Mouse (Mus musculus): ENCODE data around the gene Smr2.
"Not testable (repeated sequence)": the region's sequence is repeated elsewhere in the genome, so short reads cannot be mapped to it uniquely, and the experiment has no call there.

- not testable (repeated sequence) for TF ChIP-seq TCF12 (IDR thresholded peaks at IDR 0.05; ENCODE audit: insufficient read depth, poor library complexity, severe bottlenecking); POLR2A (IDR thresholded peaks at IDR 0.05; ENCODE audit: insufficient read length, low read depth); REST (IDR thresholded peaks at IDR 0.05; ENCODE audit: insufficient read depth, insufficient read length); MYOD1 (IDR thresholded peaks at IDR 0.05; ENCODE audit: control insufficient read depth in 1 of 3, insufficient read length in 2 of 3, low read depth in 2 of 3); MAX (IDR thresholded peaks at IDR 0.05; ENCODE audit: low read depth); CEBPB (IDR thresholded peaks at IDR 0.05; ENCODE audit: insufficient read depth, poor library complexity, severe bottlenecking); POLR2AphosphoS2 (IDR thresholded peaks at IDR 0.05; ENCODE audit: insufficient read length, low read depth); USF1 (IDR thresholded peaks at IDR 0.05; ENCODE audit: low read depth); MYOG (IDR thresholded peaks at IDR 0.05; ENCODE audit: control insufficient read depth in 1 of 3, insufficient read depth in 1 of 3, insufficient read length in 2 of 3, low read depth in 2 of 3); E2F4 (IDR thresholded peaks at IDR 0.05; ENCODE audit: insufficient read depth); TCF3 (IDR thresholded peaks at IDR 0.05; ENCODE audit: insufficient read length, low read depth)
Observed at GRCm38 (mm10) chr5:88086256-88086655, at the start of gene Smr2.

Data from myocyte (in vitro differentiated cells).